Mouse (Mus musculus) activated CD4-positive, CD25-positive, alpha-beta regulatory T cell, adult 4 months (primary cell): ENCODE results near the gene Nid2. TPM values are rescaled to one million over a fixed set of nuclear protein-coding genes. Genes with fewer than 3 reads are reported as not detected.

Experiments
- ATAC-seq: one replicate; pipeline ENCODE4 v1.8.0; 2017
- polyA plus RNA-seq, 2 experiments: library from polyadenylated mRNA; unstranded; fragments of 100-300 nt; shearing (Covaris generic); gene quantifications; one replicate each; pipeline ENCODE4 v1.2.1; 2017

Nid2 gene
- 1 to 10 TPM; 1.1 to 2.9 TPM for polyA plus RNA-seq

DNA sequence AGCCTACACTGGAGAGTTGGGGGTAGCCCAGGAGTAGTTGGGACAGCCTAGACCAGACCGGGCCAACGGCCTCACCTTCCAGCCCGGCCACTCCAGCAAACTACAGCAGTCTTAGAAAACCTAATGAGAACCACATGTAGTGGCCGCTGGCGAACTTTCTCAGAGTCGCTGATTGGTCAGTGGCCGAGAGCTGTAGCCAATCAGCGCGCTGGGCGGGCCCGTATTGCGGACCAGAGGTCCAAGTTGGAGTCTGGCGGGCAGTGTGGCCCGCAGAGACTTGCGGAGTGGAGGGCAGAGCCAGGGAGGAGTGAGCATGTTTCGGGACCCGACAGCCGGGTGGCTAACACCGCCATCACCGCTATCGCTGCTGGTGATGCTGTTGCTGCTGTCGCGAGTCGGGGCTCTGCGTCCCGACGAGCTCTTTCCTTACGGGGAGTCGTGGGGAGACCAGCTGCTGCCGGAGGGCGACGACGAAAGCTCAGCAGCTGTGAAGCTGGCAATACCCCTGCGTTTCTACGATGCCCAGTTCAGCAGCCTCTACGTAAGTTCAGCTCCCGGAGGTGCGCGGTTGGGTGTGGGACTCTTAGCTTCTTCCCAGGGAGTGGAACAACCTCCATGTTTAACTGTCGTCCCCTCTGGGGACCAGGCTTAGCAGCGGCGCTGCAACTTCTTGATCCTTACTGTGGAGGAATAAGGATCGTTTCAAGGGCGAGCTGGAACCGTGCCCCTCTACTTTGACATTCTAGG is at the start of gene Nid2:
Gene Nid2, plus strand, starts transcription at position 241 of the 747 bp plus-strand sequence.
- ATAC-seq: no peak

DNA sequence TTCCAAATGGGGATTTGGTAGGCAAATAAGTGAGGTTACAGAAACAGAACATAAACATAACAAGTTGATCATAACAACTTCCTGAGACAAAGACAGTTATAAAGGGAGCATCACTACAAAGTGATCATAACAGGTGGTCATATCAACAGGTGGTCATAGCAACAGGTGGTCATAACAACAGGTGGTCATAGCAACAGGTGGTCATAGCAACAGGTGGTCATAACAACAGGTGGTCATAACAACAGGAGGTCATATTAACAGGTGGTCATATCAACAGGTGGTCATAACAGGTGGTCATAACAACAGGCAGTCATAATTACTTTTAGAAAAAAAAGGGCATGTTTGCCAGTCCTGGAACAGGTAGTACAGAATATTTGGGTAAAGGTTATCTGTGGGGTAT is 49.5 kb upstream of the Nid2 start:
- ATAC-seq: no peak

DNA sequence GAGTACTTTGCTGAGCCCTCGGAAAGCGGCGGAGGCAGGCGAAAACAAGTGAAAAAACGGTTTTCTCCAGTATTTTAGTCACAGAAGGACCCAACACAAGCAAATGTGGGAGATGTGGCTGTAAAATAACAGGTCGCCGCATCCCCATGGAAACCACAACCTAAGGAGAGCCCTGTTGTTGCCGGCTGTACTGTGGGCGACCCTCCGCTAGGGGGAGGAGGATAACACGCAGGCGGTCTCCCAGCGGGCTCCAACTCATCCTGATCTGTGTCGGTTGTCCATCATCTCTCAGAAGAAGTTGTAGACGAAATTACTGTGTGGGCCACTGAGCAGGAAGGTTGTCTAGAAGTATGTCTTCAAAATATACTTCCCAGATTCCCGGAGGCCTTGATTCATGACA is 45.4 kb upstream of the Nid2 start:
- peak; percentile 66 for ATAC-seq

DNA sequence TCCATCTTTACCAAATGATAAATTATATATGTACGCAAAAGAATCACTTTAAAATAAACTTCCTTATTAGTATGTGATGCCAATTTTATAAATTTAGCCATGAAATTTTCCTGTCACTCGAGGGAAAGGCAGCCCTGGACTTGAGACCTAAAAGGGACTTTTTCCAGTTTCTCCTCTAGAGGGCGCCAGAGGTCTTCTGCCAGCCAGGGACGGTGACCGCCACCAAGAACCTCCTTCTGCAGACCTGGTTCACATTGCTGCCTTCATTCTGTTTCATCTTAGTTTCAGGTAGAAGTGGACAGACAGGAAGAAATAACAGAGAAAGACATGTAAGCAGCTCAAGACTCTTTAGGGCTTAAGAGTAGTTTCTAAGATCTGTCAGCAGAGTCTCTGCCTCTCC is 44.6 kb upstream of the Nid2 start:
- peak; percentile 71 for ATAC-seq

DNA sequence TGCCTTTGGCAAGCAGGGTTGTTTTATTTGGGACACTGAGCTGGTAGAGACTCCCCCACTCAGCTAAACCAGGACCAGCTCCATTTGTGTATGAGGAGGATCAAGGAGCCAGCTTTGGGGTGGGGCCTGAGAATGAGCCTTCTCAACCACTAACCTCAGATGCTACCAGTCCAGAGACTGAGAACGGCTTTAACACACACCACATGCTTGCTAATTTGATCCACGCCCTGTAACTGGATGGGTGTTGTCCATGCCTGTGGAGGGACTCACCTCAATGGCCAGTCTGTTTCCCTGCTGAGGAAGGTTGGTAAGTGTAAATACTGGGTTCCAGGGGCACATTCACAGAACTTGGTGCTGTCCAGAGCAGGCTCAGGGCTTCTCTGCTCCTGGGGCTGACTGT is 44.1 kb upstream of the Nid2 start:
- no peak for ATAC-seq

DNA sequence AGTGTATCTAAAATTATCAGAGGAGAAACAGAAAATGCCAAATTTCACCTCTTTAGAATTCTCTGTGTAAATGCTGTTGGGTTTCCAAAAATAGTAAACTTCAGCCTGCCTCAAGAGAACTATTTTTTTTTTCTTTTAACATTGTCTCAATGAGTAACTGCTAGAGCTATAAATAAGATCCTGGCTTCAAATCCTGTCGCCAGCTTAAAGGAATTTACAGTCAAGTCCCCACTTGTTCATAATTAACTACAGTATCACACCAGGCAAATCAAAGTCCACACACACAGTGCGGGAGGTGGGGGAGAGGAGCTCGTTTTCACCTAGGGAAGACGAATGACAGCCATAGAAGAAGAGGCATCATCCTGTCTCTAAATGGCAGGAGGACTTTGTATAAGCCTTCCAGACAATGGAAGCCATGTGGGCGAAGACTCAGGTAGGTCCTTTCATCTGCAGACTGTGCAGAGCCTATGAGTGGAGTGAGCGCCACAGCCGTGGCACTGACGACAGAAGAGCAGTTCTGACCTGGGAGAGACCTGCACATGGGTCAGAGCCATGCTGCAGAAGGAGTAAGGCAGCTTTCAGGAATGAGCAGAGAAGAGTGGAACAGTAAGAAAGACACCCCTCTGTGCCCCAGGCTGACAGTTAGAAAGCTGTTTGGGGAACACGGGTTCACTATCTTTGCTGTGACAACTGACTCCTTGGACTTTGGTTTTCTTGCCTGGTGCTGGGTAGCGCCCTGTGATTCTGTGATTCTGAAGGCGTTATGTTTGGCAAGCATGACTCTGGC is 43.2 kb upstream of the Nid2 start:
- ATAC-seq: no peak

DNA sequence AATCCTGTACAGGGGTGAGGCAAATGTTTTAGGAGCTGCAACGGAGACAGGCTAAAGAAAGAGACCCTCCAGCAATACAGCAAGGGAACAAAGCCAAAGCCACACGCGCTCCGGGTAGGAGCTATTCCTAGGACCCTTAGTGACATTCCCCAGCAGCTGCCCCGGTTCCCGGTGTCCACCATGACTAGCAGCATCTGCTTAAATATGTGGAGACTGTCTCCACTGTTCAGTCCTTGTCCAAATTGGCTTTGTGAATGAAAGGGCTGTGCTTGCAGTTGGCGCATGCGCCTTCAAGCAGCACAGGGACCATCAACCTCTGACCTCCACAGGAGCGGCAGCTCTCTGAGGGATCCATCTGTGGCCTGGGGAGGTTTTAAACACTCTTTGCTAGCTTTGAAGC is 41.9 kb upstream of the Nid2 start:
- ATAC-seq: no peak

DNA sequence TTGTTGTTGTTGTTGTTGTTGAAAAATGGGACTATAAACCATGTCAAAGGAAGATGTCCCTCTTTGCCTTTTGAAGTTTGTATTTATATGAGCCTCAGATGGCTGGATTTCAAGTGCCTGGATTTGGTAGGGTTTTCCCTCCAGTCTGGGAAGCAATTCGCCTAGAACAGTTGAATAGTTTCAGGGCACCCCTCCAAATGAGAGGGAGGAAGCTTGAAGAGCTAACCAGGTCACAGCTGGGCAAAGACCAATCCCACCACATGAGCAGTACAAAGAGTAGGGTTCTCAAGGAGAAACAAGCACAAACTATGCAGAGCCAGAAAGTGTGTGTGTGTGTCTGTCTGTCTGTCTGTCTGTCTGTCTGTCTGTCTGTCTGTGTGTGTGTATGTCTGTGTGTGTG is 39.3 kb upstream of the Nid2 start:
- no peak for ATAC-seq

DNA sequence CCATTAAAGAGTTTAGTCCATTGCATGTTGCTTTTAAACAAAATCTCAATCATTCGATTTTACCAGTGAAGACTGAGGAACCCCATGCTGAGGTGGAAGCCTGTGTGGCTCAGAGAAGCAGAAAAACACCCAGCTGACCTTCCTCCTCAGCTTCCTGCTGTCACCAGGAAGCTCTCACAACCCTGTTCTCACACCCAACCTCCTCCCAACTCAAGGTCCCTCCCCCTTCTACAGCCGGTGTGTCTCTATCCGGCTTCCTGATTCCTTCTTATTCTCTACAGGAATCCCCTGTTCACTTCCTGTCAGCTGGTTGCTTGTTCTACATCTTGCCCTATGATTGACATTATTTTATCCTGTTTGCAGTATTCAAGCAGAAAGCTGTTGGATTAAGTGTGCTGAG is 38.0 kb upstream of the Nid2 start:
- peak; percentile 95 for ATAC-seq

DNA sequence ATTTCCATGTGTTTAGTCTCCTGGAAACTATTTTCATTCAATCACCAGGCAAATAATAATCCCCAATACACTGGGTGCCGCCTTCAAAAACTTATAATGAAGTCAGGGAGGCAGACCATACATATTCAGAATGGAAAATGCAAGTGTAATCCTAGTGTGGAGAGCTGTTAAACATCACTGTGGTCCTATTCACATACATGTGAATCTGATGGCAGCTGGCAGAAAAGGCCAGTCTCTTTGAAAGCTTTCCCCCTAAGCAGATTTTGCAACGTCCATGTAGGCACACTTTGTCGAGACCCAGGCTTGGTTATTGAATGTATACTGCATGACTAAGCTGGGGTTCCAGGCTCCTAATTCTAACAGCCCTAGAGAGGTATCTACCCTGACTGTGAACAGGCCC is 32.0 kb upstream of the Nid2 start:
- no peak for ATAC-seq

DNA sequence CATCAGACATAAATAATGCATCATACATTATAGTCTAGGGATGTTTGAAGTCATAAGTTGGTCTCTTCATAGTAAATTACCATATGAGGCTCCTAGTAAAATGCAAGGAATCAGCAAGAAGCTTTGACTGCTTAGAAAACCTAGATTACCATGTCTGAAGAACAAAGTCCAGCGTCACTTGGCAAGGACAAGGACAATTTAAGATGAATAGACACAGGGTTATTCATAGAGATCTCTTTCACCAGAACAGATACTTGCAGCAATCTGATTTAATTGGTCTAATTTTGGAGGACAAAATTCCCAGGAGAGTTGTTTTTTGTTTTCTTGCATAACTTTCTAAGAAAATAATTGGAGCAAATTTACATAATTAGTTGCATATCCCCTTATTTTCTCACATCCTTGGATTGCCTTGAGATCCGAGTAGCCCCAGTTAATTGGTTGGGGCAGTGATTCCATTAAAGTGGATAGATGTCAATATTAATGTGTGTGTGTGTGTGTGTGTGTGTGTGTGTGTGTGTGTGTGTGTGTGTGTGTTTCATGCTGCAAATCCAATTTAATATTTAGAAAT is 30.9 kb upstream of the Nid2 start:
- no peak for ATAC-seq

DNA sequence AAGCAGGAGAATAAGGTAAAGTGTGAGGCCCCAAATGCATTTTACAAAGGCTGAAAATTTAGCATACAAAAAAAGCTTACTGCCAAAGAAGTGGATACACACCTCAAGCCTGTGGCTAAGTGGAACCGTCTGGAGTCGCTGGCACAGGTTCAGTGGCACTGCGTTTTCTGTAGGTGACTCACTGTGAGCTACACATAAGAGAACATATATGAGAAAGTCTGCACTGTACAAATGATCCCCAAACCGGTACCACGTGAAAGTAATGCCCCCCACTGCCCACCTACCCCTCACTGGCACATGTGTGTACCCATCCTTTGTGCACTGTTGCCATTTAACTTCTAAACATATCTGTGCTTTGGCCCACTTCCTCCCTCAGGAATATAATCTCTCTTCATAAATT is 22.8 kb upstream of the Nid2 start:
- ATAC-seq: no peak

DNA sequence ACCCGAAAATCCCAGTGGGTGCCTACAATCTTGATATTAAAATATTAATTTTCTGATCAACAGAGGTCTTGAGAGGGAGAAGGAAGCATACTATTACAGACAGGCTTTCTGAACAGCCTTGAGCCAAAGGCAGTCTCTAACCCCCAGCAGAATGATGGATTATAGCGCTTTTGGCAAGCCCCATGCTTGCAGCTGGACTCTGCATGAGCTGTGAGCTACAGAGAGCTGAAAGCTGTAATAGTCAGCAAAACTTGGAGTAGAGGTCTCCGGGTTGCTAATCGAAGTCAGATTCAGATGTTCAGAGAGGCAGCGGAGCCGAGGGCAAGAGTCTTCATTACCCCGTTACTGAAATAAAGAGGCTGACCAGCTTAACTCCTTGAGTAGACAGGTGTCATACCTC is 22.3 kb upstream of the Nid2 start:
- ATAC-seq: no peak

DNA sequence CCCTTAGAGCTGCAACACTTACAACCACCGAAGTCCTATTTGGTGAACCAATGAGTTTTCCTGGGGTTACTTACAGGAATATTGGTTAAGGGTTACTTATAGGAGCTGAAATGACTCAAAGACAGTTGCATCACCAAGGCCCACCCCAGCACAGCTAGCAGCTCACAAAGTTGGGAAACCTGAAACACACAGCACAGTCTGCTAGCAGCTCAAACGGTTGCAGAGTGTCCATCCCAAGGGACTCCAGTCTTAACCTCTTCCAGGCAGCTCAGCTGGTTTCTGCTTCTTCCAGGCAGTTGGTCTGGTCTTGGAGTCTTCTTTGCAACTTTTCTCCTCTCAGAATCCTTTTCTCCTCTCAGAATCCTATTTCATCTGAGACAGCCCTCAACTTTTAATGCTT is 19.0 kb upstream of the Nid2 start:
- no peak for ATAC-seq

DNA sequence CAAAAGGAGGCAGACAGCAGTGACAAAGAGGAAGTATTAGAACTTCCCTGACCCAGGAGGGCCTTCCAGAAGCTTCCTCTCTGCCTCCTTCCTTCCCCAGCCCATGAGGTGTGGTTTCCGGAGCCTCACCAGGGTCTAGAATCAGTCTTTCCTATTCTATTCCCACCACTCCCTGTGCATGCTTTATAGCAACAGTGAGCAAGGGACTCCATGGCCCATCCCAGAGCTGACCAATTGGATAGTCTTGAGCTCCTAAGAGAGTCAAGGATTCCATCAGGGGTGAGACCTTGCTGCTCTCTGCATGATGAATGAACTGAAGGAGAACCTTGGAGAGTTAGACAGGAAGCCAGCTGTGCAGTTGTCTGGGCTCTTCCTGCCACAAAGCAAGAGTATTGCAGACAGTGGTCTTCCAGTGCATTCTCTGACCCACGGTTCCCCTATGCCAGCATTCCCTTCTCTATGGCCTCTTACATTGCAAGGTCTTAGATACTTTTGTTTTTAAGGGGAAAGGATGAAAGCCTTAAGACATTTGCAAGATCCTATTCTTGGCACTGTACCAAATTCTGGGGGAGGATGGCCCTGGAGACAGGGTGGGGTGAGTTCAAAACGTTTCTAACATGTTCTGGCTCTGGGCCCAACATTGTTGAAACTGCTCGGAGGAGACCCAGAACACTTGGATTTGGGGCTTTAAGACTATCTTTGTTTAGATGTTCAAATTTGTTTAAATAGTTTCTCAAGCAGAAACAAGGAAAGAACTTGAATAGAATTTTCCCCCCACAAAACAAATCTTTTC is 17.4 kb upstream of the Nid2 start:
- no peak for ATAC-seq

DNA sequence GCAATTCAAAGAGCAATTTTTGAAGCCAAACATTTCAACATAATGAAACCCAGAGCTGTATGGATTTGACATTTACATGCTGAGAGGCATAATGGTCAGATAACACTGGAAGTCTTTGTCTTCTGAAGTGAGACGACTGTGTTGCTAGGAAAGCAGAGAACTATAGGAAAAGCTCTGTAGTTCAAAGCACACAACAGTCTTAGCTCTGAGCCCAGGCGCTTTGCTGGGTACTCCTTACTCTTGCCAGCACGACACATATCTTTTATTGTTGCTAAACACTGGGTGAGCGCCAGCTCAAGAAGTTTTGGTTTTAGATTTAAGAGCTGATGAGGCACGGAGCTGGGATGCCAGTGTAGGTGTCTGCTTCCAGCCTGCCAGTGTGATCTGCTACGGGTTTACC is 15.8 kb upstream of the Nid2 start:
- ATAC-seq: no peak

DNA sequence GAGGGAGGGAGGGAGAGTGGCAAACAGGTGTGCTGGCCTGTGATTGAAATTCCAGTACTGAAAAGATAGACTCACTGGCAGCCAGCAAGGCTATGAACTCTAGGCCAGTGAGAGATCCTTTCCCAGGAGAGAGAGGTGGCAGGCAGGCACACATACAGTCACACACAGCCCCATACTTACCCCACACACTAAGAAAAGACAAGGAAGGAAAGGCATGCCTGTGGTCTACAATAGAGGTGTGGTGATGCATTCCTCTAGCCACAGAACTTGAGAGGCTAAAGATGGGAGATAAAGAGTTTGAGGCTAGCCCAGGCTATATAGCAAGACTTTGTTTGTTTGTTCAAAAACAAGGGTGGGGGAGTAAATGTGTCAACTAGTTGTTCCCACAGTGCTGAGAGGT is 13.5 kb upstream of the Nid2 start:
- ATAC-seq: no peak

DNA sequence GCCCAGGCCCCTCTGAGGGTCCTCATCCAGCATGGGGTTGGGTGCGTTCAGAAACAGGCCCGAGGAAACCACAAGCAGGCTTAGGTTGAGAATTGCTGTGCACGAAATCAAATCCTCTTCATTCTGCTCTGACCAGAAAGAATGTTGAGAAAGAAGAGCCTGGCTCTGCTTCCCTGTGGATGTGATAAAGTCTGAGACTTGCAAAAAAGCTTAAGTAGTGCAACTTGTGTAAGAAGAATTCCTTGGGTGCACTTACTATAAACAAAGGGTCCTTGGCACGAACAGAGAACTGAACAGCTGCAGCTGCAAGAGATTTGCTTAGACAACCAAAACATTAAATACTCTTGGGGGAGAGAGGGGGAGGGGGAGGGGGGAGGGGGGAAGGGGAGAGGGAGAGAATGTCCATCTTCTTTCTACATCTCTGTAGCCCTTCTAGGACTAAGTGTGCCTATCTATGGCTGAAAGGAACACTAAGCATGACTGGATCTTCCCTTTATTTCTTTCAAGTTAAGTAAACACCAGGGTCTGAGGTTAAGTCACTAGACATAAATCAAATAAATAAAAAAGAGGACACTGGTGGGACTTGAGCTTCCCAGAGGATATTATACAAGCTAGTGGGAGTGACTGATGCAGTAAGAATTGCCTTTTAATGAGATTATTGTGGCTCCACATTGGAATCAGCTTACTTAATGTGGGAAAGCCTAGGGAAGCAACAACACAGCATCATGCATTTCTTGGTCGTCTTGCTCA is 12.8 kb upstream of the Nid2 start:
- ATAC-seq: no peak

DNA sequence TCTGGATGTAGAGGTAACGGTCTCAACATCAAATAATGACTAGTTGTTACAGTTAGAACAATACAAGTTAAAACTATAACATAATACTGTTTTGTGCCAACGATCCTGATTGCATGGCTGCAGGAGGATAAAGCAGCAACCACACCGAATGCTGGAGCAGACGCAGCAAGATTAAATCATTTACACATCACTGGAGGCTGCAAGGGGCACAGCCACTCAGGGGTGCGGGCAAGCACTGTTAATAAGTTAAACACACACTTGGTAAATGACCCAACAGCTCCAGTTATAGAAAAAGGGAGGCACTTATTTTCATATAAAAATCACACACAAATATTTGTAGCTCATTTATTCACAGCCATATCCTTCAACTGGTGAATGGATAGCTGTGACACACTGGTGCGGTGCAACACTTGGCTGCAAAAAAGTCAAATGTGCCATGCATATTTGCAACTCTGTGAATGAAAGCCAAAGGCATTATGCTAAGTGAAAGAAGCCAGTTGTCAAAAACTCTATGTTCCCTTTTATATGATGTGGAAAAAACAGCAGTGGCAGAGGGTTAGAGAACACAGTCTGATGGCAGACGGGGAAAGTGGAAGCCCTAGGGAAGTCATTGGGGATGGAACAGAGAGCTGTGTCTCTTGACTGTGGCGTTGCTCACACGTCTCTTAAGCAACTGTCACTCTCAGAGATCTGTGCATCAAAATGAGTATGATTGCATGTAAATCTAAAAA is 11.5 kb upstream of the Nid2 start:
- ATAC-seq: no peak

DNA sequence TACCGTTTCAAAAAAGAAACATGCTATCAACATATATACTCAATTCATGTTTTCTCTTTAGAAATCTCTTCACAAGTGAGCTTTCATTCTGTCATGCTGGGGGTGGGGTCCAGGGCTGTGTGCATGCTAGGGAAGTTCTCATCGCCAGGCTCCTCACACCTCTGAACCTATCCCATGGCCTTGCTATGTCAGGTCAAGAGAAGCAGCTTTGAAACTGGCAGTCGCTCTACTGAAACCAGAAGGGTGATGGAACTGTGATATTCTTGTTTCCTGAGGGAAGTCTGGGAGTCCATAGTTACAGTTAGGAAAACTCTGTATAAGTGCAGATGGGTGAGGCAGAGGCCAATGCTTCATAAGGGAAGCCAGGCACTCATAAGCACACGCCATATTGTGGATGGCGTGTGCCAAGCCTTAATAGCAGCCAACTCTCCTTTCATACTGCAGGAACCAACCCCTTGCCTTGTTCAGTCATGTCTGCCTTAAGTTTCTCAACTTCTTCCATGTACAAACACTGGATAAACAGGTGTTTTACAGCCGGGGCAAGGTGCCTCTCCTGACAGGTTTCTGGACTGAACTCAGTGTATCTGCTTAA is 10.8 kb upstream of the Nid2 start:
- no peak for ATAC-seq

DNA sequence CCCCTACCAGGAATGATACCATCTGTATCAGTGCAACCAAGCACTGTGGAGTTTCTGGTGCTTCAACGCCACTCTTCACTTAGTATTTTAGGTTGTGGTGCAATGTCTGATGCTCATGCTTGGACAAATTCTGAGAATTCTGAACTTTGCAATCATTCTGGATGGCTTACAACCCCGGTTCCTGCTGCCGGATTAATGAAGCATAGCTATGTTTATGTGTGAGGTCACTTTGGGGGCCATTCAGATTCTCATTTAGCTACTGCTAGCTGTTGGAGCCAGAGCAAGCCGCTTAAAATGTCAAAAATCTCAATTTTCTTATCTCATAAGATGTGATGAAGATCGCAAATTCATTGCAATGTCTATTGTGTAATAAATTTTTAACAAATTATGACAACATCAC is 6.2 kb upstream of the Nid2 start:
- ATAC-seq: no peak
